Mouse (Mus musculus) liver, embryonic 13.5 days (tissue): ENCODE results near the gene Vstm4. TPM values are rescaled to one million over a fixed set of nuclear protein-coding genes. Genes with fewer than 3 reads are reported as not detected.

Source experiments
- ATAC-seq: fragments of 200-750 bp; cut with Nextera tagmentation; 2 replicates; pipeline ENCODE4 v1.8.0; 2017; ENCODE audit warnings: low read depth, mild to moderate bottlenecking, moderate number of reproducible peaks, moderate library complexity
- DNase-seq: peaks from one replicate; pipeline ENCODE4 v3.0.0; 2022
- H3K27ac ChIP-seq: fragments of 300-500 bp; sonication (generic); 2 replicates; pipeline ENCODE4 v1.5.1; 2015; ENCODE audit warnings: moderate library complexity, mild to moderate bottlenecking, inconsistent platforms
- H3K27me3 ChIP-seq: fragments of 300-500 bp; sonication (generic); 2 replicates; pipeline ENCODE4 v1.6.1; 2015; ENCODE audit warnings: mild to moderate bottlenecking, inconsistent platforms
- H3K36me3 ChIP-seq: fragments of 300-500 bp; sonication (generic); 2 replicates; pipeline ENCODE4 v1.6.1; 2015; ENCODE audit warnings: mild to moderate bottlenecking, inconsistent platforms
- H3K4me1 ChIP-seq: fragments of 300-500 bp; sonication (generic); replicated peaks from 2 replicates; pipeline ENCODE4 v1.6.1; 2015; ENCODE audit warnings: inconsistent platforms
- H3K4me2 ChIP-seq: fragments of 300-500 bp; sonication (generic); 2 replicates; pipeline ENCODE4 v1.6.1; 2015; ENCODE audit warnings: inconsistent platforms, mild to moderate bottlenecking, moderate library complexity
- H3K4me3 ChIP-seq: fragments of 300-500 bp; sonication (generic); replicated peaks from 2 replicates; pipeline ENCODE4 v1.5.1; 2015; ENCODE audit warnings: mild to moderate bottlenecking, inconsistent platforms
- H3K9ac ChIP-seq: fragments of 300-500 bp; sonication (generic); 2 replicates; pipeline ENCODE4 v1.6.1; 2015; ENCODE audit warnings: mild to moderate bottlenecking, inconsistent platforms
- H3K9me3 ChIP-seq: fragments of 300-500 bp; sonication (generic); replicated peaks from 2 replicates; pipeline ENCODE4 v1.6.1; 2016; ENCODE audit warnings: inconsistent platforms
- WGBS: fragments of 180-500 bp; shearing (Covaris S2); methylation state at CpG from one replicate; pipeline ENCODE4 v1.1.7; 2015; ENCODE audit not compliant: insufficient replicate concordance; 5-methylcytosine and 5-hydroxymethylcytosine counted together
- polyA plus RNA-seq: library from polyadenylated mRNA; unstranded; fragments of >200 nt; fragmentation: Nextera tagmentation; extraction: Ambion mirVana; gene quantifications from 2 replicates; pipeline ENCODE4 v1.2.1, GENCODE M21; 2015

The Vstm4 gene
- 4.1 and 4.2 TPM in 2 replicates for polyA plus RNA-seq

- ATAC-seq, result peak; percentile 59; the same call in 1 of the 2 replicates
- peaks cover 42% of the 10 kb centered on the region for H3K27me3 ChIP-seq
- H3K27ac ChIP-seq, result no peak within 1 kb of the TSS
Observed at GRCm38 (mm10) chr14:32856681-32857328, at the start of gene Vstm4. Gene Vstm4, plus strand, starts transcription at chr14:32856756.

DNA sequence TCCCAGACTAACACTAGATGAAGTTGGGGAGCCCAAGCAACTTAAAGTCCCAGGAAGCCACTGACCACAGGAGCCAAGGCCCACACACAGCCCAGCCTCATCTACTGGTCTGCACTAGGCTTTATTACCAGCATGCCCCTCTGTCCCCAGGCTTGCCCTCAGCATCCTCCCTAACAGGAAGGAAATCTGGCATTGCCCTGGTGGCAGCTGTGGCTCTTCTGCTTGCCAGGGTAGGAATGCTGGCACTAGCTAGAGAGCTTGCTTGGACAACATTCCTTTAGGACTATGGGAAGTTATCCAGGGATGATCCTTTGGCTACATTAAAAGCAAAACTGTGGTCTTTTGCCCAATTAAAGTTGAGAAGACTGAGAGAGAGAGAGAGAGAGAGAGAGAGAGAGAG is 46.4 kb upstream of the Vstm4 start:
- no peaks in the 10 kb centered on the region for H3K4me1 ChIP-seq
- no peak for DNase-seq
- no peak overlapping the region for H3K27ac ChIP-seq
- no peak for ATAC-seq
- no peak overlapping the region for H3K4me2 ChIP-seq
- no peaks in the 10 kb centered on the region for H3K9me3 ChIP-seq
- no peak overlapping the region for H3K9ac ChIP-seq
- H3K27me3 ChIP-seq, result no peaks in the 10 kb centered on the region
- no peaks in the 10 kb centered on the region for H3K36me3 ChIP-seq
- H3K4me3 ChIP-seq, result no peak overlapping the region

More at GRCm38 (mm10) chr14:32856681-32857328, at the start of gene Vstm4:
- H3K4me1 ChIP-seq, result peaks cover 4% of the 10 kb centered on the region; the same call in 1 of the 2 replicates
- H3K4me2 ChIP-seq, result peak within 1 kb of the TSS; percentile 58
- no peaks in the 10 kb centered on the region for H3K9me3 ChIP-seq
- H3K4me3 ChIP-seq, result peak within 1 kb of the TSS; percentile 52
- H3K36me3 ChIP-seq, result no peaks in the 10 kb centered on the region
- H3K9ac ChIP-seq, result peak within 1 kb of the TSS; percentile 50
- WGBS, result 3% methylated on average over 61 of the region's 68 CpGs
- no peak for DNase-seq

DNA sequence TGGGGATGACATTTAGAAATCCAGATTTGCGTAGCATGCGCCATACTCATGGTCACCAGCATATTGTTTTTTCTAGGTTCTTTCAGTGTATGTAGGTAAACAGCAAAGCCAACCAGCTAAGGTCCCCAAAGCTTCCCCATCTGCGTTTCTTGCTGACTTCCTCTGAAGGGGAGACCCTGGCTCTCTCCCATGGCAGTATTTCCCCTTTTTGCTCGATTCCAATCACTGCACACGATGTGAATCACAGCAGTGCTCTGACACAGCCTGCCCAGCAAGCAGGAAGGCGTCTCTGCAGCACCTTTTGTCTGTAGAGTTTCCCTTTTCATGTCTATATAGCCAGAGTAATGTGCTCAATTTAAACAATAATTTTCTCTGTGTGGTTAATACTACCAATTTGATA is 44.1 kb upstream of the Vstm4 start:
- Histone ChIP-seq H3K9me3 (no peaks in the 10 kb centered on the region), H3K4me3 (no peak overlapping the region), H3K9ac (no peak overlapping the region), H3K4me1 (no peaks in the 10 kb centered on the region), H3K27me3 (no peaks in the 10 kb centered on the region), H3K27ac (no peak overlapping the region), H3K36me3 (no peaks in the 10 kb centered on the region), H3K4me2 (no peak overlapping the region)
- ATAC-seq, result no peak
- WGBS, result 35% methylated on average over 6 of the region's 6 CpGs
- DNase-seq, result no peak

GRCm38 (mm10) chr14:32814961-32815360 is 41.6 kb upstream of the Vstm4 start:
- no peak for DNase-seq
- no peaks in the 10 kb centered on the region for H3K27me3 ChIP-seq
- no peak overlapping the region for H3K4me2 ChIP-seq
- no peak overlapping the region for H3K4me3 ChIP-seq
- H3K9ac ChIP-seq, result no peak overlapping the region
- no peak for ATAC-seq
- 53% methylated on average over 4 of the region's 4 CpGs for WGBS
- no peak overlapping the region for H3K27ac ChIP-seq
- no peaks in the 10 kb centered on the region for H3K36me3 ChIP-seq
- no peaks in the 10 kb centered on the region for H3K9me3 ChIP-seq
- H3K4me1 ChIP-seq, result no peaks in the 10 kb centered on the region

DNA sequence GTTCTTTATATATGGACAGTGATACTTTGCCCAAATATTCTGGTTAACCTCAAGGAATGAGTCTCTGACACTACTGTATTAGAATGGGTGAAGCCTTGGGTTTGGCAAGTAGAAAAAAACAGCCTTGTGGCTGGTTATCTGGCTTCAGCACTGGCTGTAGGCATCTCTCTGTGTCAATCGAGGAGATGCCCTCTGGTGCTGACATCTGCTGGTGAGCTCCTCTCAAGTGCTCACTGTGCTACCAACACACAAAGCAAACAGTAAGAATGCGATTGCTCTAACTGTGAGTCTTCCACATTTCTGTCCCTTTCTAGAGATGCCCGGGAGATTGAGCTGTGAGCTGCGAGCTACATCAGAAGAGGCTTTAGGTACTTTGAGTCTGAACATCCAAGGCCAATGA is 40.0 kb upstream of the Vstm4 start:
- no peak overlapping the region for H3K4me2 ChIP-seq
- no peak for DNase-seq
- ATAC-seq, result no peak
- no peak overlapping the region for H3K4me3 ChIP-seq
- H3K36me3 ChIP-seq, result no peaks in the 10 kb centered on the region
- no peaks in the 10 kb centered on the region for H3K9me3 ChIP-seq
- WGBS, result 43% methylated on average over 4 of the region's 4 CpGs
- no peaks in the 10 kb centered on the region for H3K27me3 ChIP-seq
- H3K27ac ChIP-seq, result no peak overlapping the region
- no peaks in the 10 kb centered on the region for H3K4me1 ChIP-seq
- no peak overlapping the region for H3K9ac ChIP-seq

DNA sequence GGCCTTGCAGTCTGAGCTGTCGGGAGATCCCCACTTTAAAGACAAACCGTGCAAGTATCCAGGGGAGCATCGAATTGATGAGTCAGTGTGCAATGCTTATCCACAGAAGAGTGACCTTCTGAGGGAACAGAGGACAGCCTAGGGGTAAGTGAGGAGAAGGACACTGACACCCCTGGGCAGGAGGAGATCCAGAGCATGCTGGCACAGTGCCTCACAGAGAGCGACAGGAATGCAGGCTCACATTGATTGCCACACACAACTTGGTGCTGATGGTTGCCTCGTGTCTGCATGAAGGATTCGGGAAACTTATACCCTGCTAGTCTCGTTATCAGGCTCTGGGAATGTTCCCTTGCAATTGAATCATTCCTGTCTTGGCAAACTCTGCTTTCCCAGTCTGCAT is 39.3 kb upstream of the Vstm4 start:
- no peak for DNase-seq
- 58% methylated on average over 7 of the region's 7 CpGs for WGBS

DNA sequence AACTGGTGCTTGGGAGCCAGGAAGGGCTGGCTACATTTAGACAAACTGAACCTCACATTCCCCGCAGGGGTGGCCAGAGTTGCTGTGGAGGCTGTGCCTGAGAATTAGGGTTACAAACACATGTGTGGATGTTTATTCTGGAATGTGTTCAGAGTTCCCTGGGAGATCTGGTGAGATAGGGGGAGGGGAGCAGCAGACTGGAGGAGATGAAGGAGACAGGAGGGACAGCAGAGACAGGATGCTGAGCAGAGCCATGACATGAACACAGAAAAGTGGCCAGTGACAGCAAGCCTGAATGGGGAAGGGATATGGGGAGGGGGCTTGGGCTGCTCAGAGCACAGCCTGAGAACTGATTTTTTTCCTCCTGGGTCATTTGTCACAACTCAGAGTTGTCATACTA is 37.3 kb upstream of the Vstm4 start:
- Histone ChIP-seq H3K27ac (no peak overlapping the region), H3K9me3 (no peaks in the 10 kb centered on the region), H3K4me2 (no peak overlapping the region), H3K27me3 (no peaks in the 10 kb centered on the region), H3K9ac (no peak overlapping the region), H3K36me3 (no peaks in the 10 kb centered on the region), H3K4me1 (no peaks in the 10 kb centered on the region; the same call in 1 of the 2 replicates), H3K4me3 (no peak overlapping the region)
- ATAC-seq (no peak), DNase-seq (no peak)
- 70% methylated on average over 1 of the region's 1 CpGs for WGBS

More for the DNA sequence above, 39.3 kb upstream of the Vstm4 start:
- no peak for ATAC-seq
- Histone ChIP-seq H3K9me3 (no peaks in the 10 kb centered on the region), H3K27me3 (no peaks in the 10 kb centered on the region), H3K4me3 (no peak overlapping the region), H3K27ac (no peak overlapping the region), H3K36me3 (no peaks in the 10 kb centered on the region), H3K4me2 (no peak overlapping the region), H3K4me1 (no peaks in the 10 kb centered on the region), H3K9ac (no peak overlapping the region)

- H3K4me3 ChIP-seq, result no peak overlapping the region
- no peak overlapping the region for H3K27ac ChIP-seq
- no peak overlapping the region for H3K9ac ChIP-seq
- peaks cover 4% of the 10 kb centered on the region; the same call in 1 of the 2 replicates for H3K4me1 ChIP-seq
- no peaks in the 10 kb centered on the region for H3K27me3 ChIP-seq
- ATAC-seq (no peak), DNase-seq (no peak)
- no peaks in the 10 kb centered on the region for H3K36me3 ChIP-seq
- 54% methylated on average over 4 of the region's 4 CpGs for WGBS
- H3K9me3 ChIP-seq, result no peaks in the 10 kb centered on the region
- H3K4me2 ChIP-seq, result no peak overlapping the region
Observed at GRCm38 (mm10) chr14:32822812-32823211, 33.7 kb upstream of the Vstm4 start.

- WGBS, result 56% methylated on average over 3 of the region's 3 CpGs
- no peak for ATAC-seq
- H3K4me3 ChIP-seq, result no peak overlapping the region
Observed at GRCm38 (mm10) chr14:32823861-32824260, 32.7 kb upstream of the Vstm4 start.

GRCm38 (mm10) chr14:32824267-32825150 is 32.0 kb upstream of the Vstm4 start:
- H3K9me3 ChIP-seq, result no peaks in the 10 kb centered on the region
- no peak overlapping the region for H3K4me3 ChIP-seq
- no peak overlapping the region for H3K9ac ChIP-seq
- no peak for DNase-seq
- no peaks in the 10 kb centered on the region for H3K27me3 ChIP-seq
- H3K4me1 ChIP-seq, result peaks cover 10% of the 10 kb centered on the region
- no peak overlapping the region for H3K4me2 ChIP-seq
- no peaks in the 10 kb centered on the region for H3K36me3 ChIP-seq
- no peak for ATAC-seq
- 60% methylated on average over 14 of the region's 14 CpGs for WGBS
- H3K27ac ChIP-seq, result no peak overlapping the region

More at GRCm38 (mm10) chr14:32823861-32824260, 32.7 kb upstream of the Vstm4 start:
- no peaks in the 10 kb centered on the region for H3K27me3 ChIP-seq
- no peaks in the 10 kb centered on the region for H3K9me3 ChIP-seq
- no peak overlapping the region for H3K4me2 ChIP-seq
- no peaks in the 10 kb centered on the region for H3K36me3 ChIP-seq
- H3K4me1 ChIP-seq, result peaks cover 10% of the 10 kb centered on the region
- H3K27ac ChIP-seq, result no peak overlapping the region
- no peak overlapping the region for H3K9ac ChIP-seq
- no peak for DNase-seq

GRCm38 (mm10) chr14:32825426-32826032 is 31.0 kb upstream of the Vstm4 start:
- no peak for ATAC-seq
- 16% methylated on average over 11 of the region's 11 CpGs for WGBS
- H3K9ac ChIP-seq, result no peak overlapping the region

More at GRCm38 (mm10) chr14:32825426-32826032, 31.0 kb upstream of the Vstm4 start:
- no peaks in the 10 kb centered on the region for H3K9me3 ChIP-seq
- no peaks in the 10 kb centered on the region for H3K36me3 ChIP-seq
- no peaks in the 10 kb centered on the region for H3K27me3 ChIP-seq
- no peak overlapping the region for H3K27ac ChIP-seq
- H3K4me3 ChIP-seq, result no peak overlapping the region
- H3K4me2 ChIP-seq, result no peak overlapping the region
- DNase-seq, result no peak
- H3K4me1 ChIP-seq, result peaks cover 10% of the 10 kb centered on the region
